Mouse (Mus musculus) liver, embryonic 15.5 days (tissue): Measurements from ENCODE around the gene Pid1. TPM values are rescaled to one million over a fixed set of nuclear protein-coding genes. Genes with fewer than 3 reads are reported as not detected.

Source experiments
- ATAC-seq: fragments of 200-750 bp; cut with Nextera tagmentation; 2 replicates; pipeline ENCODE4 v1.8.0; 2017; ENCODE audit warnings: moderate number of reproducible peaks, mild to moderate bottlenecking, moderate library complexity; ENCODE audit not compliant: insufficient read depth
- H3K27ac ChIP-seq: fragments of 300-500 bp; sonication (generic); replicated peaks from 2 replicates; pipeline ENCODE4 v1.5.1; 2015; ENCODE audit warnings: mild to moderate bottlenecking, inconsistent platforms
- H3K27me3 ChIP-seq: fragments of 300-500 bp; sonication (generic); 2 replicates; pipeline ENCODE4 v1.6.1; 2015; ENCODE audit warnings: mild to moderate bottlenecking, inconsistent platforms
- H3K36me3 ChIP-seq: fragments of 300-500 bp; sonication (generic); replicated peaks from 2 replicates; pipeline ENCODE4 v1.6.1; 2015; ENCODE audit warnings: moderate library complexity, mild to moderate bottlenecking, inconsistent platforms
- H3K4me1 ChIP-seq: fragments of 300-500 bp; sonication (generic); replicated peaks from 2 replicates; pipeline ENCODE4 v1.6.1; 2015; ENCODE audit warnings: inconsistent platforms
- H3K4me2 ChIP-seq: fragments of 300-500 bp; sonication (generic); 2 replicates; pipeline ENCODE4 v1.6.1; 2015; ENCODE audit warnings: moderate library complexity, mild to moderate bottlenecking, inconsistent platforms
- H3K4me3 ChIP-seq: fragments of 300-500 bp; sonication (generic); replicated peaks from 2 replicates; pipeline ENCODE4 v1.5.1; 2015; ENCODE audit warnings: mild to moderate bottlenecking, inconsistent platforms
- H3K9ac ChIP-seq: fragments of 300-500 bp; sonication (generic); 2 replicates; pipeline ENCODE4 v1.6.1; 2015; ENCODE audit warnings: moderate library complexity, mild to moderate bottlenecking, inconsistent platforms
- H3K9me3 ChIP-seq: fragments of 300-500 bp; sonication (generic); replicated peaks from 2 replicates; pipeline ENCODE4 v1.6.1; 2016; ENCODE audit warnings: inconsistent platforms
- WGBS: fragments of 180-500 bp; shearing (Covaris S2); methylation state at CpG from one replicate; pipeline ENCODE4 v1.1.7; 2015; ENCODE audit warnings: mixed read lengths; ENCODE audit not compliant: insufficient replicate concordance; 5-methylcytosine and 5-hydroxymethylcytosine counted together
- polyA plus RNA-seq: library from polyadenylated mRNA; unstranded; fragments of >200 nt; fragmentation: Nextera tagmentation; extraction: Ambion mirVana; gene quantifications from 2 replicates; pipeline ENCODE4 v1.2.1, GENCODE M21; 2015

Pid1 gene
- polyA plus RNA-seq, 1 experiment from 2014 or later: 19.9 TPM

- H3K27ac ChIP-seq: no peak overlapping the region
- no peaks in the 10 kb centered on the region for H3K27me3 ChIP-seq
- no peak overlapping the region for H3K4me2 ChIP-seq
- H3K9me3 ChIP-seq: no peaks in the 10 kb centered on the region
- ATAC-seq: no peak
- 52% methylated on average over 2 of the region's 2 CpGs for WGBS
- no peaks in the 10 kb centered on the region for H3K36me3 ChIP-seq
- no peak overlapping the region for H3K4me3 ChIP-seq
- no peaks in the 10 kb centered on the region for H3K4me1 ChIP-seq
- no peak overlapping the region for H3K9ac ChIP-seq
Measured at GRCm38 (mm10) chr1:84093291-84093690, 270.7 kb downstream of the Pid1 start.

GRCm38 (mm10) chr1:84089664-84090063 lies 274.3 kb downstream of the Pid1 start:
- Histone ChIP-seq H3K27me3 (no peaks in the 10 kb centered on the region), H3K4me3 (no peak overlapping the region), H3K4me1 (no peaks in the 10 kb centered on the region), H3K9ac (no peak overlapping the region), H3K36me3 (no peaks in the 10 kb centered on the region), H3K9me3 (no peaks in the 10 kb centered on the region), H3K27ac (no peak overlapping the region), H3K4me2 (no peak overlapping the region)
- ATAC-seq: no peak
- 65% methylated on average over 2 of the region's 2 CpGs for whole genome bisulfite sequencing

- no peaks in the 10 kb centered on the region for H3K36me3 ChIP-seq
- 64% methylated on average over 2 of the region's 2 CpGs for WGBS
Measured at GRCm38 (mm10) chr1:84087957-84088356, 276.0 kb downstream of the Pid1 start.

GRCm38 (mm10) chr1:84087325-84087724 lies 276.7 kb downstream of the Pid1 start:
- Histone ChIP-seq H3K9ac (no peak overlapping the region), H3K4me2 (no peak overlapping the region), H3K4me3 (no peak overlapping the region), H3K4me1 (no peaks in the 10 kb centered on the region), H3K27me3 (no peaks in the 10 kb centered on the region), H3K36me3 (no peaks in the 10 kb centered on the region), H3K9me3 (no peaks in the 10 kb centered on the region), H3K27ac (no peak overlapping the region)
- 59% methylated on average over 6 of the region's 6 CpGs for WGBS
- ATAC-seq: no peak

More at GRCm38 (mm10) chr1:84087957-84088356, 276.0 kb downstream of the Pid1 start:
- Histone ChIP-seq H3K4me2 (no peak overlapping the region), H3K27me3 (no peaks in the 10 kb centered on the region), H3K27ac (no peak overlapping the region), H3K9ac (no peak overlapping the region), H3K4me1 (no peaks in the 10 kb centered on the region), H3K9me3 (no peaks in the 10 kb centered on the region), H3K4me3 (no peak overlapping the region)
- ATAC-seq: no peak

- no peaks in the 10 kb centered on the region for H3K4me1 ChIP-seq
- no peak for ATAC-seq
- no peaks in the 10 kb centered on the region for H3K9me3 ChIP-seq
- no peak overlapping the region for H3K4me3 ChIP-seq
- 47% methylated on average over 1 of the region's 1 CpGs for WGBS
- no peak overlapping the region for H3K4me2 ChIP-seq
- H3K9ac ChIP-seq: no peak overlapping the region
- H3K27ac ChIP-seq: no peak overlapping the region
- no peaks in the 10 kb centered on the region for H3K27me3 ChIP-seq
- H3K36me3 ChIP-seq: no peaks in the 10 kb centered on the region
Measured at GRCm38 (mm10) chr1:84086486-84086885, 277.5 kb downstream of the Pid1 start.

- WGBS: 65% methylated on average over 3 of the region's 3 CpGs
Measured at GRCm38 (mm10) chr1:84085361-84085760, 278.6 kb downstream of the Pid1 start.

GRCm38 (mm10) chr1:84079566-84079965 lies 284.4 kb downstream of the Pid1 start:
- Histone ChIP-seq H3K27ac (no peak overlapping the region), H3K36me3 (0 out of 2 replicates have a peak, but pooled peaks cover 3% of the 10 kb centered on the region), H3K4me1 (no peaks in the 10 kb centered on the region), H3K9ac (no peak overlapping the region), H3K9me3 (no peaks in the 10 kb centered on the region), H3K4me2 (no peak overlapping the region), H3K27me3 (no peaks in the 10 kb centered on the region), H3K4me3 (no peak overlapping the region)
- ATAC-seq: no peak
- WGBS: 63% methylated on average over 8 of the region's 8 CpGs

More at GRCm38 (mm10) chr1:84085361-84085760, 278.6 kb downstream of the Pid1 start:
- Histone ChIP-seq H3K9me3 (no peaks in the 10 kb centered on the region), H3K4me2 (no peak overlapping the region), H3K27me3 (no peaks in the 10 kb centered on the region), H3K27ac (no peak overlapping the region), H3K4me3 (no peak overlapping the region), H3K4me1 (no peaks in the 10 kb centered on the region), H3K36me3 (no peaks in the 10 kb centered on the region), H3K9ac (no peak overlapping the region)
- no peak for ATAC-seq

- H3K4me2 ChIP-seq: no peak overlapping the region
- ATAC-seq: no peak
- no peaks in the 10 kb centered on the region for H3K9me3 ChIP-seq
- no peak overlapping the region for H3K27ac ChIP-seq
- no peaks in the 10 kb centered on the region for H3K4me1 ChIP-seq
- H3K4me3 ChIP-seq: no peak overlapping the region
- WGBS: 63% methylated on average over 1 of the region's 1 CpGs
- H3K27me3 ChIP-seq: no peaks in the 10 kb centered on the region
- H3K9ac ChIP-seq: no peak overlapping the region
- H3K36me3 ChIP-seq: 0 out of 2 replicates have a peak, but pooled peaks cover 3% of the 10 kb centered on the region
Measured at GRCm38 (mm10) chr1:84077023-84077422, 287.0 kb downstream of the Pid1 start.

GRCm38 (mm10) chr1:84056884-84057630 lies 306.9 kb downstream of the Pid1 start:
- Histone ChIP-seq H3K9me3 (no peaks in the 10 kb centered on the region), H3K27me3 (no peaks in the 10 kb centered on the region), H3K27ac (no peak overlapping the region), H3K4me2 (no peak overlapping the region), H3K36me3 (no peaks in the 10 kb centered on the region), H3K4me1 (no peaks in the 10 kb centered on the region), H3K4me3 (no peak overlapping the region), H3K9ac (no peak overlapping the region)
- 48% methylated on average over 5 of the region's 5 CpGs for WGBS
- no peak for ATAC-seq

- no peak for ATAC-seq
- no peak overlapping the region for H3K9ac ChIP-seq
Measured at GRCm38 (mm10) chr1:84056306-84056705, 307.7 kb downstream of the Pid1 start.

GRCm38 (mm10) chr1:84025746-84026145 lies 338.2 kb downstream of the Pid1 start:
- no peak for ATAC-seq
- H3K27ac ChIP-seq: no peak overlapping the region
- H3K4me2 ChIP-seq: no peak overlapping the region
- no peak overlapping the region for H3K9ac ChIP-seq
- H3K4me1 ChIP-seq: no peaks in the 10 kb centered on the region
- no peaks in the 10 kb centered on the region for H3K9me3 ChIP-seq
- no peak overlapping the region for H3K4me3 ChIP-seq
- no peaks in the 10 kb centered on the region for H3K27me3 ChIP-seq
- 60% methylated on average over 1 of the region's 1 CpGs for WGBS
- no peaks in the 10 kb centered on the region for H3K36me3 ChIP-seq

More at GRCm38 (mm10) chr1:84056306-84056705, 307.7 kb downstream of the Pid1 start:
- no peaks in the 10 kb centered on the region for H3K4me1 ChIP-seq
- H3K4me2 ChIP-seq: no peak overlapping the region
- H3K27ac ChIP-seq: no peak overlapping the region
- H3K4me3 ChIP-seq: no peak overlapping the region
- WGBS: 67% methylated on average over 1 of the region's 1 CpGs
- H3K36me3 ChIP-seq: no peaks in the 10 kb centered on the region
- H3K27me3 ChIP-seq: no peaks in the 10 kb centered on the region
- H3K9me3 ChIP-seq: no peaks in the 10 kb centered on the region
